Mouse (Mus musculus): ENCODE measurements around the gene Chrm3. TPM values are rescaled to one million over a fixed set of nuclear protein-coding genes. Genes with fewer than 3 reads are reported as not detected.

Gene Chrm3
- polyA plus RNA-seq, 1 experiment from 2014 or later = 0.20 TPM

GRCm38 (mm10) chr13:9949091-9949490 is 411.6 kb downstream of the Chrm3 start:
- no peaks in the 10 kb centered on the region for H3K36me3 ChIP-seq
- H3K9me3 ChIP-seq (replicated peaks) = no peaks in the 10 kb centered on the region
- no peak overlapping the region for H3K9ac ChIP-seq
- H3K4me1 ChIP-seq = no peaks in the 10 kb centered on the region
- no peak for ATAC-seq
- WGBS (ENCODE audit: insufficient replicate concordance) = 66% methylated on average over 4 of the region's 4 CpGs
- H3K4me3 ChIP-seq = no peak overlapping the region
- H3K4me2 ChIP-seq = no peak overlapping the region
- H3K27me3 ChIP-seq (replicated peaks) = no peaks in the 10 kb centered on the region
- no peak overlapping the region for H3K27ac ChIP-seq

- 46% methylated on average over 1 of the region's 1 CpGs for WGBS (ENCODE audit: insufficient replicate concordance)
- no peaks in the 10 kb centered on the region for H3K9me3 ChIP-seq (replicated peaks)
- no peak overlapping the region for H3K4me2 ChIP-seq
- H3K9ac ChIP-seq = no peak overlapping the region
- H3K4me3 ChIP-seq = no peak overlapping the region
- H3K27ac ChIP-seq = no peak overlapping the region
- no peak for ATAC-seq
- no peaks in the 10 kb centered on the region for H3K27me3 ChIP-seq (replicated peaks)
- no peaks in the 10 kb centered on the region for H3K4me1 ChIP-seq
- H3K36me3 ChIP-seq = no peaks in the 10 kb centered on the region
Measured at GRCm38 (mm10) chr13:9940186-9940585, 420.5 kb downstream of the Chrm3 start.

GRCm38 (mm10) chr13:9938798-9939485 is 421.7 kb downstream of the Chrm3 start:
- no peak overlapping the region for H3K4me2 ChIP-seq
- H3K4me3 ChIP-seq = no peak overlapping the region
- H3K9me3 ChIP-seq (replicated peaks) = no peaks in the 10 kb centered on the region
- H3K36me3 ChIP-seq = no peaks in the 10 kb centered on the region
- WGBS (ENCODE audit: insufficient replicate concordance) = 37% methylated on average over 3 of the region's 3 CpGs
- no peak for ATAC-seq
- H3K27ac ChIP-seq = no peak overlapping the region
- H3K4me1 ChIP-seq = no peaks in the 10 kb centered on the region
- no peaks in the 10 kb centered on the region for H3K27me3 ChIP-seq (replicated peaks)
- H3K9ac ChIP-seq = no peak overlapping the region

GRCm38 (mm10) chr13:9932714-9933113 is 427.9 kb downstream of the Chrm3 start:
- Histone ChIP-seq H3K27ac (no peak overlapping the region), H3K9me3 (replicated peaks) (no peaks in the 10 kb centered on the region), H3K9ac (no peak overlapping the region), H3K4me1 (no peaks in the 10 kb centered on the region), H3K4me3 (no peak overlapping the region), H3K27me3 (replicated peaks) (no peaks in the 10 kb centered on the region), H3K36me3 (no peaks in the 10 kb centered on the region), H3K4me2 (no peak overlapping the region)
- 63% methylated on average over 4 of the region's 4 CpGs for WGBS (ENCODE audit: insufficient replicate concordance)
- ATAC-seq = no peak

GRCm38 (mm10) chr13:9930606-9931005 is 430.0 kb downstream of the Chrm3 start:
- 50% methylated on average over 1 of the region's 1 CpGs for WGBS (ENCODE audit: insufficient replicate concordance)
- ATAC-seq = no peak

GRCm38 (mm10) chr13:9929978-9930377 is 430.7 kb downstream of the Chrm3 start:
- no peaks in the 10 kb centered on the region for H3K27me3 ChIP-seq (replicated peaks)
- H3K4me3 ChIP-seq = no peak overlapping the region
- no peaks in the 10 kb centered on the region for H3K4me1 ChIP-seq
- H3K4me2 ChIP-seq = no peak overlapping the region
- H3K9me3 ChIP-seq (replicated peaks) = no peaks in the 10 kb centered on the region
- WGBS (ENCODE audit: insufficient replicate concordance) = 51% methylated on average over 2 of the region's 2 CpGs
- ATAC-seq = no peak
- H3K27ac ChIP-seq = no peak overlapping the region
- H3K36me3 ChIP-seq = no peaks in the 10 kb centered on the region
- H3K9ac ChIP-seq = no peak overlapping the region

More at GRCm38 (mm10) chr13:9930606-9931005, 430.0 kb downstream of the Chrm3 start:
- Histone ChIP-seq H3K36me3 (no peaks in the 10 kb centered on the region), H3K4me3 (no peak overlapping the region), H3K27me3 (replicated peaks) (no peaks in the 10 kb centered on the region), H3K4me2 (no peak overlapping the region), H3K9ac (no peak overlapping the region), H3K9me3 (replicated peaks) (no peaks in the 10 kb centered on the region), H3K27ac (no peak overlapping the region), H3K4me1 (no peaks in the 10 kb centered on the region)

- peak; percentile 44; the same call in 1 of the 2 replicates for ATAC-seq
- Histone ChIP-seq H3K4me1 (no peaks in the 10 kb centered on the region), H3K27ac (no peak overlapping the region), H3K9ac (no peak overlapping the region), H3K27me3 (replicated peaks) (no peaks in the 10 kb centered on the region), H3K4me3 (no peak overlapping the region), H3K9me3 (replicated peaks) (no peaks in the 10 kb centered on the region), H3K36me3 (no peaks in the 10 kb centered on the region), H3K4me2 (no peak overlapping the region)
- WGBS (ENCODE audit: insufficient replicate concordance) = 33% methylated on average over 1 of the region's 1 CpGs
Measured at GRCm38 (mm10) chr13:9921150-9921549, 439.5 kb downstream of the Chrm3 start.

- no peaks in the 10 kb centered on the region for H3K36me3 ChIP-seq
- no peaks in the 10 kb centered on the region for H3K4me1 ChIP-seq
- no peak overlapping the region for H3K27ac ChIP-seq
- 77% methylated on average over 4 of the region's 4 CpGs for WGBS (ENCODE audit: insufficient replicate concordance)
- no peak overlapping the region for H3K4me2 ChIP-seq
- no peak overlapping the region for H3K4me3 ChIP-seq
- H3K27me3 ChIP-seq (replicated peaks) = no peaks in the 10 kb centered on the region
- no peak overlapping the region for H3K9ac ChIP-seq
- no peaks in the 10 kb centered on the region for H3K9me3 ChIP-seq (replicated peaks)
- no peak for ATAC-seq
Measured at GRCm38 (mm10) chr13:9912697-9913096, 447.9 kb downstream of the Chrm3 start.

- Histone ChIP-seq H3K27ac (no peak overlapping the region), H3K27me3 (replicated peaks) (no peaks in the 10 kb centered on the region), H3K9me3 (replicated peaks) (no peaks in the 10 kb centered on the region), H3K9ac (no peak overlapping the region), H3K36me3 (no peaks in the 10 kb centered on the region), H3K4me2 (no peak overlapping the region), H3K4me3 (no peak overlapping the region), H3K4me1 (no peaks in the 10 kb centered on the region)
- no peak for ATAC-seq
- WGBS (ENCODE audit: insufficient replicate concordance) = 49% methylated on average over 2 of the region's 2 CpGs
Measured at GRCm38 (mm10) chr13:9908707-9909106, 451.9 kb downstream of the Chrm3 start.

- no peak for ATAC-seq
- Histone ChIP-seq H3K27ac (no peak overlapping the region), H3K36me3 (no peaks in the 10 kb centered on the region), H3K27me3 (replicated peaks) (no peaks in the 10 kb centered on the region), H3K4me2 (no peak overlapping the region), H3K4me3 (no peak overlapping the region), H3K9ac (no peak overlapping the region), H3K4me1 (no peaks in the 10 kb centered on the region), H3K9me3 (replicated peaks) (no peaks in the 10 kb centered on the region)
- 49% methylated on average over 3 of the region's 3 CpGs for WGBS (ENCODE audit: insufficient replicate concordance)
Measured at GRCm38 (mm10) chr13:9907202-9907601, 453.4 kb downstream of the Chrm3 start.

GRCm38 (mm10) chr13:9904455-9904854 is 456.2 kb downstream of the Chrm3 start:
- Histone ChIP-seq H3K9me3 (replicated peaks) (no peaks in the 10 kb centered on the region), H3K27me3 (replicated peaks) (no peaks in the 10 kb centered on the region), H3K27ac (no peak overlapping the region), H3K36me3 (no peaks in the 10 kb centered on the region), H3K4me3 (no peak overlapping the region), H3K4me2 (no peak overlapping the region), H3K4me1 (no peaks in the 10 kb centered on the region), H3K9ac (no peak overlapping the region)
- no peak for ATAC-seq

- ATAC-seq = no peak
Measured at GRCm38 (mm10) chr13:9900653-9901385, 459.8 kb downstream of the Chrm3 start.

More at GRCm38 (mm10) chr13:9900653-9901385, 459.8 kb downstream of the Chrm3 start:
- Histone ChIP-seq H3K4me2 (no peak overlapping the region), H3K9me3 (replicated peaks) (no peaks in the 10 kb centered on the region), H3K36me3 (no peaks in the 10 kb centered on the region), H3K9ac (no peak overlapping the region), H3K27ac (no peak overlapping the region), H3K4me3 (no peak overlapping the region), H3K4me1 (no peaks in the 10 kb centered on the region), H3K27me3 (replicated peaks) (no peaks in the 10 kb centered on the region)
- WGBS (ENCODE audit: insufficient replicate concordance) = 58% methylated on average over 5 of the region's 5 CpGs

Measured in liver, embryonic 12.5 days (tissue).